Mouse (Mus musculus): ENCODE results near the gene Baiap2l2.

GRCm38 (mm10) chr15:79216191-79216590, 69.1 kb downstream of the Baiap2l2 start:
- TF ChIP-seq POLR2A (IDR thresholded peaks at IDR 0.05; ENCODE audit: low read depth, low read length), result no peak
- no peak for TF ChIP-seq CTCF (IDR thresholded peaks at IDR 0.05; ENCODE audit: extremely low read depth, insufficient read depth, insufficient read length, insufficient replicate concordance)
